Mouse (Mus musculus) kidney, embryonic 16.5 days (tissue): ENCODE results near the gene Pla2g12a. TPM values are rescaled to one million over a fixed set of nuclear protein-coding genes. Genes with fewer than 3 reads are reported as not detected.

Experiments
- ATAC-seq: fragments of 200-750 bp; cut with Nextera tagmentation; 2 replicates; pipeline ENCODE4 v1.8.0; 2017; ENCODE audit warnings: moderate TSS enrichment; ENCODE audit not compliant: low FRiP score, low TSS enrichment
- H3K27ac ChIP-seq: fragments of 300-500 bp; sonication (generic); 2 replicates; pipeline ENCODE4 v1.5.1; 2014; ENCODE audit warnings: low read length
- H3K27me3 ChIP-seq: fragments of 300-500 bp; sonication (generic); 2 replicates; pipeline ENCODE4 v1.6.1; 2014; ENCODE audit warnings: low read length, control low read depth, mixed read lengths; ENCODE audit not compliant: insufficient read depth
- H3K36me3 ChIP-seq: fragments of 300-500 bp; sonication (generic); 2 replicates; pipeline ENCODE4 v1.6.1; 2014; ENCODE audit warnings: low read length, control low read depth, mixed read lengths; ENCODE audit not compliant: insufficient read depth
- H3K4me1 ChIP-seq: fragments of 300-500 bp; sonication (generic); 2 replicates; pipeline ENCODE4 v1.6.1; 2014; ENCODE audit warnings: low read length, control low read depth, mixed read lengths; ENCODE audit not compliant: insufficient read depth
- H3K4me2 ChIP-seq: fragments of 300-500 bp; sonication (generic); replicated peaks from 2 replicates; pipeline ENCODE4 v1.6.1; 2014; ENCODE audit warnings: low read depth, low read length
- H3K4me3 ChIP-seq: fragments of 300-500 bp; sonication (generic); 2 replicates; pipeline ENCODE4 v1.5.1; 2014; ENCODE audit warnings: mild to moderate bottlenecking, low read length
- H3K9ac ChIP-seq: fragments of 300-500 bp; sonication (generic); replicated peaks from 2 replicates; pipeline ENCODE4 v1.6.1; 2014; ENCODE audit warnings: low read length
- H3K9me3 ChIP-seq: fragments of 300-500 bp; sonication (generic); 2 replicates; pipeline ENCODE4 v1.6.1; 2016; ENCODE audit warnings: low read length, control low read depth
- WGBS: fragments of 180-500 bp; shearing (Covaris S2); extraction: QIAGEN DNeasy Blood & Tissue Kit; methylation state at CpG from one replicate; pipeline ENCODE4 v1.1.7; 2014; 5-methylcytosine and 5-hydroxymethylcytosine counted together
- polyA plus RNA-seq: library from polyadenylated mRNA; unstranded; fragments of >200 nt; fragmentation: Nextera tagmentation; extraction: Ambion mirVana; gene quantifications from 2 replicates; pipeline ENCODE4 v1.2.1, GENCODE M21; 2015

Gene Pla2g12a
- polyA plus RNA-seq, 1 experiment from 2014 or later: 47.5 TPM

DNA sequence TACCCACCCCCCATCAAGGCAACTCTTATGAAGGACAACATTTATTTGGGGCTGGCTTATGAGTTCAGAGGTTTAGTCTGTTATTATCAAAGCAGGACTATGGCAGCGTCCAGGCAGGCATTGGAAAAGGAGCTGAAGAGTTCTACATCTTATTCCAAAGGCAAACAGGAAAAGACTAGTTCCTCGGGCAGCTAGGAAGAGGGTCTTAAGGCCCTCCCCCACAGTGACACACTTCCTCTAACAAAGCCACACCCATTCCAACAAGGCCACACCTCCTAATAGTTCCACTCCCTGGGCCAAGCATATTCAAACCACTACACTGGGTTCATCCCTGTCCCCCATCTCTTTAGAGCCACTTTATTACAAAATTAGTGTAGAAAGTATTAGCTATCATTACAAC lies 15.8 kb upstream of the Pla2g12a start:
- Histone ChIP-seq H3K27me3 (no peaks in the 10 kb centered on the region), H3K9me3 (0 out of 2 replicates have a peak, but pooled peaks cover 7% of the 10 kb centered on the region), H3K4me2 (no peak overlapping the region), H3K4me3 (no peak overlapping the region), H3K4me1 (no peaks in the 10 kb centered on the region), H3K27ac (no peak overlapping the region), H3K36me3 (no peaks in the 10 kb centered on the region), H3K9ac (no peak overlapping the region)
- WGBS: 75% methylated on average over 2 of the region's 2 CpGs
- no peak for ATAC-seq

DNA sequence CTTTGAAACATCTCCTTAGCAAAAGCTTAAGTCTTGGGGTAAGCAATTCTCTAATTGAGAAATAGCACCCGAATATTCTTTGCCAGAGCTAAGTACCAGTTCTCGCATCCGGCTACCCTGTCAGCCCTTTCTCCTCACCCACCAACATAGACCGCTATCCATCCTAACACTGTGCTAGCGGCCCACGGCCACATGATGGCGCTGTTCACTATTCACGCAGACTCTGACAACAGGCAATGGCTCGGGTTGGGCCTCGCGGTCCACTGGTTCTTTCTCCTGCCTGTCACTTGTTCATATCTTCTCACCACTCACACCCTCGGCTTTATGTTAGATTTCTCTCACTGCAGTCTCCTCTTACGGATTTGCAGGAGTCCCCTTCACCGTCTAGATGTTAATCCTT lies 14.7 kb upstream of the Pla2g12a start:
- H3K27ac ChIP-seq: no peak overlapping the region
- no peak for ATAC-seq

DNA sequence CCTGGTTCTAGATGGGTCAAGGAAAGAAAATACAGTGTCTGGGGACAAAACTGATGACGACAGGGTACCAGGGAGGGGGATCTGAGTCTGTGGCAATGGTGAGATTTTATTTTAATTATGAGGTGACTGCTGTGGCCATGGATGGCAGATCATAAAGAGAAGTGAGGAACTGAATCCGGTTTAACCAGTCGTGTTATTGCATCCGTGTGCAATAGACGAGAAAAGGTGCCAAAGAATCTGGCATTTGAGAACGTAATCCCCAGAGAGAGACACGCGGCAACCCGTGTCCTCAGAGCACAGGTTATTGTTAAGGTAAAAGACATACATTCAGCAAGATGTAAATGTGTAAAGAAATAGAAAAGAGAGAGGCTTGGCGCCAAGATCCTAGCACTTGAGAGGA lies 1.1 kb upstream of the Pla2g12a start:
- WGBS: 70% methylated on average over 10 of the region's 10 CpGs
- no peak overlapping the region for H3K4me2 ChIP-seq
- ATAC-seq: no peak

More for the DNA sequence above, 14.7 kb upstream of the Pla2g12a start:
- H3K9me3 ChIP-seq: 0 out of 2 replicates have a peak, but pooled peaks cover 3% of the 10 kb centered on the region
- no peaks in the 10 kb centered on the region for H3K36me3 ChIP-seq
- H3K9ac ChIP-seq: no peak overlapping the region
- no peak overlapping the region for H3K4me2 ChIP-seq
- H3K27me3 ChIP-seq: no peaks in the 10 kb centered on the region
- H3K4me3 ChIP-seq: no peak overlapping the region
- 54% methylated on average over 14 of the region's 14 CpGs for WGBS
- H3K4me1 ChIP-seq: no peaks in the 10 kb centered on the region

DNA sequence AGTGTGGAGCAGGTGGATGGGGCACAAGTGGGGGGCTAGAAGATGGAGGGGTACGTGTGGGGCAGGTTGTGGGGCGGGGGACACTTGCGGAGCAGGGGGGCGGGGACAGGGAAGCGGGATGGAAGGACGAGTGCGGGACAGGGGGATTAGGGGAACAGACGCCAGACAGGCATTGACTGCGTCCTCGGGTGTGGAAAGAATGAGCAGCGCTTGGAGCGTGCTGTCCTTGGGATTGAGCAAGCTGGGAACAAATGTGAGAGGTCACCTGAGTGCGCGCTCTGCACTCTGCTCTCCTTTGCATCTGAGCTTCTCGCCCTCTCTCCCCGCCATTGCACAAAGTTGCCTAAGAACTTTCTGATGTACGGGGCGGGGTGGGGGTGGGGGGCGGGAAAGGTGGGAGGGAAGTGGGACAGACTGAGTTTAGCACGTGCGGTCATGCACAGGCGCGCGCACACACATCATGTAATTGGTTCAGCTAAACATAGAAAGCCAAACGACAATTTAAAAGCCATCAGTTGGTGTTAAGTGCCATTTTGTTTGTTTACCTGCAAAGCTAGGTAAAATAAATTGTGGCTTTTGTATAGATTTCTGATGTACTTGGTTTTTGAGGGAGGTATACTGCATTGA lies 838 bp downstream of the Pla2g12a start:
- peak overlapping the region; percentile 92 for H3K4me2 ChIP-seq
- no peaks in the 10 kb centered on the region for H3K9me3 ChIP-seq
- H3K36me3 ChIP-seq: no peaks in the 10 kb centered on the region
- peak overlapping the region; percentile 71 for H3K27ac ChIP-seq
- no peaks in the 10 kb centered on the region for H3K27me3 ChIP-seq
- peaks cover 13% of the 10 kb centered on the region for H3K4me1 ChIP-seq
- peak overlapping the region; percentile 86 for H3K9ac ChIP-seq
- ATAC-seq: peak; percentile 77
- WGBS: 1% methylated on average over 24 of the region's 25 CpGs
- peak overlapping the region; percentile 75 for H3K4me3 ChIP-seq

More for the DNA sequence above, 1.1 kb upstream of the Pla2g12a start:
- Histone ChIP-seq H3K9ac (no peak overlapping the region), H3K36me3 (no peaks in the 10 kb centered on the region), H3K27ac (no peak overlapping the region), H3K4me1 (peaks cover 13% of the 10 kb centered on the region), H3K27me3 (no peaks in the 10 kb centered on the region), H3K4me3 (no peak overlapping the region), H3K9me3 (no peaks in the 10 kb centered on the region)

DNA sequence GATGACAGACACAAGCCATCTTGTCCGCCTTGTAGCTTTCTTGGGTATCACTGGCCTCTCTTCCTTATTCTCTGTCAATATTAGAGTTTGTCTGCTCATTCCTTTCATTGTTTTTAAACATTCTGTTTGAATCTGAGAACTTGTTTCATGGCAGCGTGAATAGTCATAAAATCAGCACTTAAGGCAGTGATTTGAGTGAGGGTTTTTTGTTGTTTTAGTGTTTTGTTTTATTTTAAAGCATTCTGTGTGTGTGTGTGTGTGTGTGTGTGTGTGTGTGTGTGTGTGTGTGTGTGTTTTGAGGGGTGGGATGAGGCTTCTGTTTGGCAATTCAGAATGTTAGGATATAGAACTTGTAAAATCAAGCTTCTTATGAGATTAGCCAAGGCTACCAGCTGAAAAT lies 1.5 kb downstream of the Pla2g12a start:
- no peak overlapping the region for H3K27ac ChIP-seq
- no peak overlapping the region for H3K9ac ChIP-seq
- no peaks in the 10 kb centered on the region for H3K36me3 ChIP-seq
- no peak for ATAC-seq
- no peaks in the 10 kb centered on the region for H3K9me3 ChIP-seq
- WGBS: 65% methylated on average over 2 of the region's 2 CpGs
- no peaks in the 10 kb centered on the region for H3K27me3 ChIP-seq
- peak overlapping the region; percentile 92 for H3K4me2 ChIP-seq
- H3K4me3 ChIP-seq: peak overlapping the region; percentile 75
- peaks cover 13% of the 10 kb centered on the region for H3K4me1 ChIP-seq

DNA sequence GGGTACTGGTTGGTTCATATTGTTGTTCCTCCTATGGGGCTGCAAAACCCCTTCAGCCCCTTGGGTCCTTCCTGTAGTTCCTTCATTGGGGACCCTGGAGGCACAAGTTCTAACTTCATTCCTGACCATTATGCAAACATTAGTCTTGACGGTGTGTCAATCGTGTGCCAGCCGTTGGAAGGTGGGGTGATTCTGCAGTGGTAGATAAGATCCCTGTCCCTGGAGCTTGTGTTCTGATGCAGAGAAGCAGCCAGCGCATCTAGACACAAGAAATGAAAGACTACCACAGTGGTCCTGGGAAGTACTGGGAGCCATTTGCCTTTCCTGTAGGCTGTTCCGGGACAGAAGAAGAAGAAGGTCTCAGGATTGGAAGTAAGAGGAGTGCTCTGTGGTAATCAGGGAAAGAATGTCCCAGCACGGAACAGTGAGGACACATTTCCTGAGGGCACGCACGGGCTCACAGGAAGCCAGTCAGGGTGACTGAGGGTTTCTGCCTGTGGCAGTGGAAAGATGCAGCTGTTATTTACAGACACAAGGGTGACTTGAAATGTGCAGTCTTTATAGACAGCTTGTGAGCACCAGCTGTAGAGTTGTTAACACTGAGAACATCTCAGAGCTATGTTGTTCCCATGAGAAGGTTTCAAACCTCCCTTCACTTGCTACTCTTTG lies 2.7 kb downstream of the Pla2g12a start:
- WGBS: 76% methylated on average over 8 of the region's 8 CpGs
- Histone ChIP-seq H3K9me3 (no peaks in the 10 kb centered on the region), H3K27ac (no peak overlapping the region), H3K4me1 (peaks cover 13% of the 10 kb centered on the region), H3K9ac (no peak overlapping the region), H3K4me2 (no peak overlapping the region), H3K4me3 (no peak overlapping the region), H3K27me3 (no peaks in the 10 kb centered on the region), H3K36me3 (no peaks in the 10 kb centered on the region)
- ATAC-seq: no peak

DNA sequence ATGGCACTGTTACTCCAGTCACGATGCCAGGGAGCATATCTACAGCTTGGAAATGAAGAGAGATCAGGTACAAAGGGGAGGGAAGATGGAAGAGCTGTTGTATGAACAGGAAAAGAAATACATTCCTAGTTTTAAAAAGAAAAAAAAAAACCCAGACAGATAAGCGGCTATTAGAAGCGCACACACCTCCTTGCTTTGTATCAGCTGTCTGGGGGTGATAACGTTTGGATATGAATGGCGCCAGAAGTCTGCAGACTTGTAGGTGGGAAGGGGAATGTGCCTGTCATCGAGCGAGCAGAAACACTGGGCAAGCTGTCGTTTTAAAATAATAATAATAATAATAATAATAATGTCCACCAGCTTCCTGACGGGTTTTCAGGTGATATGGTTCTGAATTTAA lies 7.2 kb downstream of the Pla2g12a start:
- H3K4me2 ChIP-seq: no peak overlapping the region
- no peak overlapping the region for H3K9ac ChIP-seq
- no peaks in the 10 kb centered on the region for H3K9me3 ChIP-seq
- no peaks in the 10 kb centered on the region for H3K27me3 ChIP-seq
- no peak overlapping the region for H3K4me3 ChIP-seq
- ATAC-seq: no peak
- peaks cover 6% of the 10 kb centered on the region; the same call in 1 of the 2 replicates for H3K36me3 ChIP-seq
- 85% methylated on average over 9 of the region's 9 CpGs for WGBS
- H3K4me1 ChIP-seq: peaks cover 3% of the 10 kb centered on the region; the same call in 1 of the 2 replicates
- no peak overlapping the region for H3K27ac ChIP-seq

DNA sequence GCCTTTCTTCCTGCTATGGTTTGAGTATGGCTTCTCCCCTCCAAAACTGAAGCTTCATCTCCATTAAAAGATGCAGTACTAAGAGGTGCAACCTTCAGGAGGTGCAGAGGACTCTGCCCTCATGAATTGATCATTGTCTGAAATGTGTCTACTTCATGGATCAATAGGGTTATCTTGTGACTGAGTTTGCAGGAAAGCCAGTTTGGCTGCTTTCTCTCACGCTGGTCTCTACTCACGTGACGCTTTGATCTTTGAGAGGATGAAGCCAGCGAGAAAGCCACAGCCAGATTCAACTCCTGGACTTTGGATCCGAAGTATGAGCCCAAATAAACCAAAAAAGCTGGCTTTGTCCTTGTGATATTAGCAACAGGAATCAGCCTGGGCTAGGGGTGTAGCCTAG lies 8.0 kb downstream of the Pla2g12a start:
- H3K9me3 ChIP-seq: no peaks in the 10 kb centered on the region
- H3K4me2 ChIP-seq: no peak overlapping the region
- no peaks in the 10 kb centered on the region for H3K4me1 ChIP-seq
- ATAC-seq: no peak
- 63% methylated on average over 5 of the region's 5 CpGs for WGBS
- H3K9ac ChIP-seq: no peak overlapping the region
- H3K4me3 ChIP-seq: no peak overlapping the region
- H3K27ac ChIP-seq: no peak overlapping the region
- H3K36me3 ChIP-seq: peaks cover 6% of the 10 kb centered on the region; the same call in 1 of the 2 replicates
- no peaks in the 10 kb centered on the region for H3K27me3 ChIP-seq

DNA sequence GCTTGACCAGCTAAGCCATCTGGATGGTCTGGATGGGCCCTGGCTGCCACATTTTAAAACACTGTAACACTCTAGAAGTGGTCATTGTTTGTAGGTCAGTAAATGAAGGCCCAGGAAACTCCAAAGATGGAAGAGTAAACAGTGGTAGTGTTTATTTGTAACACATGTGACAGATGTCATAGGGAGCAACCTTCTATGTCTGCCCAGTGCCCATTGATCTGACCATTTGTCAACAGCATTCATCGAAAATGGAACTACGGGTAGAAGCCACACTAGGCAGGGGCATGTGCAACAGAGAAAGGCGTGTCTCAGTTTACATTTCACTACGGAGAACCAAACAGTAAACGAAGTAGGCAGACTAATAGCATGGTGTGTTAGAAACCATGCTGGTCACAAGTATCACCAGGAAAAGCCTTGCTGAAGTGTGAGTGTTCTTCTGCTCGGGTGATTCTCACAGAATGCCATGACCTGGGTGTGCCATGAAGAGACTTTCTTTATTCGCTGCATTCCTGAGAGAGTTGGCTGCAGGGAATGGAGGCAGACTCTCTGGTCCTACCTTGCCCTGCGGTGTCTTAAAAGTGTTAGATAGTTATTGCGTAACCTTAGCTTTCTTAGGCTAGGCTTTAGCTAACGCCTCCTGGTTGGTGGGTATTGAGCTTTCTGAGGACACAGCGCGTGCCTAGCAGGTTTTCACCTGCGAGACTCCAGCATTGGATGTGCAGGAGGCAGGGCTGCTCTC lies 9.5 kb downstream of the Pla2g12a start:
- Histone ChIP-seq H3K36me3 (peaks cover 14% of the 10 kb centered on the region; the same call in 1 of the 2 replicates), H3K9me3 (no peaks in the 10 kb centered on the region), H3K27ac (no peak overlapping the region), H3K27me3 (no peaks in the 10 kb centered on the region), H3K9ac (no peak overlapping the region), H3K4me2 (no peak overlapping the region), H3K4me1 (no peaks in the 10 kb centered on the region), H3K4me3 (no peak overlapping the region)
- no peak for ATAC-seq
- WGBS: 79% methylated on average over 13 of the region's 13 CpGs
